Mouse (Mus musculus) heart, embryonic 15.5 days (tissue): Measurements from ENCODE around the gene Trem3. TPM values are rescaled to one million over a fixed set of nuclear protein-coding genes. Genes with fewer than 3 reads are reported as not detected.

Source experiments
- ATAC-seq: fragments of 200-750 bp; cut with Nextera tagmentation; replicated peaks from 2 replicates; pipeline ENCODE4 v1.8.0; 2017; ENCODE audit warnings: low read depth, moderate TSS enrichment; ENCODE audit not compliant: insufficient number of reproducible peaks, insufficient read depth, low FRiP score
- H3K27ac ChIP-seq: fragments of 300-500 bp; sonication (generic); 2 replicates; pipeline ENCODE4 v1.5.1; 2015; ENCODE audit warnings: mild to moderate bottlenecking, inconsistent platforms
- H3K27me3 ChIP-seq: fragments of 300-500 bp; sonication (generic); 2 replicates; pipeline ENCODE4 v1.6.1; 2015; ENCODE audit warnings: inconsistent platforms
- H3K36me3 ChIP-seq: fragments of 300-500 bp; sonication (generic); 2 replicates; pipeline ENCODE4 v1.6.1; 2015; ENCODE audit warnings: mild to moderate bottlenecking, inconsistent platforms
- H3K4me1 ChIP-seq: fragments of 300-500 bp; sonication (generic); replicated peaks from 2 replicates; pipeline ENCODE4 v1.6.1; 2015; ENCODE audit warnings: inconsistent platforms
- H3K4me2 ChIP-seq: fragments of 300-500 bp; sonication (generic); 2 replicates; pipeline ENCODE4 v1.6.1; 2015; ENCODE audit warnings: inconsistent platforms, mild to moderate bottlenecking, moderate library complexity
- H3K4me3 ChIP-seq: fragments of 300-500 bp; sonication (generic); 2 replicates; pipeline ENCODE4 v1.5.1; 2015; ENCODE audit warnings: mild to moderate bottlenecking, inconsistent platforms
- H3K9ac ChIP-seq: fragments of 300-500 bp; sonication (generic); 2 replicates; pipeline ENCODE4 v1.6.1; 2015; ENCODE audit warnings: mild to moderate bottlenecking, inconsistent platforms
- H3K9me3 ChIP-seq: fragments of 300-500 bp; sonication (generic); replicated peaks from 2 replicates; pipeline ENCODE4 v1.6.1; 2016; ENCODE audit warnings: inconsistent platforms
- WGBS: fragments of 180-500 bp; shearing (Covaris S2); methylation state at CpG from one replicate; pipeline ENCODE4 v1.1.7; 2015; ENCODE audit warnings: mixed read lengths; 5-methylcytosine and 5-hydroxymethylcytosine counted together
- polyA plus RNA-seq: library from polyadenylated mRNA; unstranded; fragments of >200 nt; fragmentation: Nextera tagmentation; extraction: Ambion mirVana; gene quantifications from 2 replicates; pipeline ENCODE4 v1.2.1, GENCODE M21; 2015

Gene Trem3
- 0.13 and 0.23 TPM in 2 replicates for polyA plus RNA-seq

GRCm38 (mm10) chr17:48247221-48247928, at the start of gene Trem3:
Gene Trem3 (plus strand): TSS chr17:48247777.
- WGBS, result 71% methylated on average over 11 of the region's 11 CpGs
- Histone ChIP-seq H3K4me3 (no peak within 1 kb of the TSS), H3K36me3 (no peaks in the 10 kb centered on the region), H3K27ac (no peak within 1 kb of the TSS), H3K4me2 (no peak within 1 kb of the TSS), H3K27me3 (no peaks in the 10 kb centered on the region), H3K9ac (no peak within 1 kb of the TSS), H3K9me3 (no peaks in the 10 kb centered on the region), H3K4me1 (no peaks in the 10 kb centered on the region)
- no peak for ATAC-seq

DNA sequence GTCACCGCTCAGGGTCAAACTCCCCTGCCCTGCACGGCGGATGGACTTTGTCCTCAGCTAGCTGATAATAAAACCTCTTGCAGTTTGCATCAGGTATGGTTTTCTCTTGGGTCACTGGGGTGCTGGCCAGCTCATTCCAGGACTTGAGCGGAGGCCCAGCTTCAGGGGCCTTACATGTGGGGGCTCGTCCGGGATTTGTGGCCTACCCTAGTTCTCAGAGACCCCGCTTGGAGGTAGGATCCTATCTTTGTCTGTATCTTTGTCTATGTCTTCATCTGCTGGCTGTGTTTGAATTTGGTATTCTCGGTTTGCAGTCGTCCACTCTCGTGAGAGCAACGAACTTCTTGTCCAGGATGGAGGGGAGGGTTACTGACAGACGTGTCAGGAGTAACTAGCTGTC, 44.5 kb upstream of the Trem3 start:
- Histone ChIP-seq H3K4me3 (no peak overlapping the region), H3K4me2 (no peak overlapping the region), H3K27me3 (no peaks in the 10 kb centered on the region), H3K9me3 (peaks cover 8% of the 10 kb centered on the region), H3K9ac (no peak overlapping the region), H3K27ac (no peak overlapping the region), H3K4me1 (no peaks in the 10 kb centered on the region), H3K36me3 (no peaks in the 10 kb centered on the region)
- no peak for ATAC-seq
- WGBS, result 90% methylated on average over 12 of the region's 12 CpGs

GRCm38 (mm10) chr17:48212596-48212995, 35.0 kb upstream of the Trem3 start:
- no peak overlapping the region for H3K27ac ChIP-seq
- no peak overlapping the region for H3K4me3 ChIP-seq
- H3K4me2 ChIP-seq, result no peak overlapping the region
- 93% methylated on average over 12 of the region's 12 CpGs for WGBS
- no peaks in the 10 kb centered on the region for H3K27me3 ChIP-seq
- no peak for ATAC-seq
- H3K9me3 ChIP-seq, result no peaks in the 10 kb centered on the region
- no peaks in the 10 kb centered on the region for H3K4me1 ChIP-seq
- no peaks in the 10 kb centered on the region for H3K36me3 ChIP-seq
- H3K9ac ChIP-seq, result no peak overlapping the region

DNA sequence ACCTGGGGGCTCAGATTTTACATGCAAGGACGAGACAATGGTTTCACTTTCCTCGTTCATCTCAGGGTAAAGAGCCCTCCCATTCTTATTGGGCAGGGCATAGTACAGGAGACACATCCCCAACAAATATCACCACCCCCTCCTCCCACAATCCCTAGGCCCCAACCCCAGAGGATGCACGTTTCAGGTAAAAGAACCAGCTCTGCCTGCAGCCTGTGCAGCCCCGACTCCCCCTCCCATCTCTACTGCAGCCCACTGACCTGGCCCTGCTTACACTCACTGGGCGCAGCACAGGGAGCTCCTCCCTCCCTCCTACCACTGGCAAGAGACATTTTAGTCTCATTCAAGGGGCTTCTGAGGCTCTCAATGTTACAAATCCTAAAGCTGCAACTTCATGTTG, 34.1 kb upstream of the Trem3 start:
- no peak overlapping the region for H3K4me2 ChIP-seq
- WGBS, result 64% methylated on average over 5 of the region's 5 CpGs
- H3K4me3 ChIP-seq, result no peak overlapping the region
- no peak for ATAC-seq
- no peak overlapping the region for H3K27ac ChIP-seq
- H3K27me3 ChIP-seq, result no peaks in the 10 kb centered on the region
- H3K36me3 ChIP-seq, result no peaks in the 10 kb centered on the region
- H3K4me1 ChIP-seq, result no peaks in the 10 kb centered on the region
- H3K9ac ChIP-seq, result no peak overlapping the region
- H3K9me3 ChIP-seq, result no peaks in the 10 kb centered on the region

GRCm38 (mm10) chr17:48215429-48215828, 32.1 kb upstream of the Trem3 start:
- Histone ChIP-seq H3K9me3 (no peaks in the 10 kb centered on the region), H3K27ac (no peak overlapping the region), H3K4me1 (no peaks in the 10 kb centered on the region), H3K4me2 (no peak overlapping the region), H3K4me3 (no peak overlapping the region), H3K27me3 (no peaks in the 10 kb centered on the region), H3K36me3 (no peaks in the 10 kb centered on the region), H3K9ac (no peak overlapping the region)
- 65% methylated on average over 1 of the region's 1 CpGs for WGBS
- no peak for ATAC-seq

GRCm38 (mm10) chr17:48230680-48231079, 16.9 kb upstream of the Trem3 start:
- no peak overlapping the region for H3K27ac ChIP-seq
- no peak for ATAC-seq
- no peak overlapping the region for H3K4me2 ChIP-seq
- H3K27me3 ChIP-seq, result no peaks in the 10 kb centered on the region
- no peak overlapping the region for H3K9ac ChIP-seq
- no peaks in the 10 kb centered on the region for H3K4me1 ChIP-seq
- WGBS, result 75% methylated on average over 7 of the region's 7 CpGs
- H3K36me3 ChIP-seq, result no peaks in the 10 kb centered on the region
- no peaks in the 10 kb centered on the region for H3K9me3 ChIP-seq
- no peak overlapping the region for H3K4me3 ChIP-seq

DNA sequence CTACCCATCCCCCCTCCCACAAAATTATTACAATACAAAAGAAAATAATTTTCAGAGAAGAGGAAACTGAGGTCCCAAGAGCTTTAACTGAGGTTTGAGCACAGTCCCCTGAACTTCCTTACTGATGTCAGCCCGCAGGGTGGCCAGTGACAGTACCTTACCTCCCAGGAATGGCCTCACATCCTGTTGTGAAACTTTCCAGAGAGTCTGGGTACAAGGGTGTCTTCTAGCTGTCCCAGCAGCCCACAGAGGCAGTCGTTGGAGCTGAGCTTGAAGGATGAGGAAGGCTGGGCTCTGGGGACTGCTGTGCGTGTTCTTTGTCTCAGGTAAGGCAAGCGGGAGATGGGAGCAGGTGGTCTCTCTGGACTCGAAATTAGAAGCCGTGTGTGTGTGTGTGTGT, 15.1 kb upstream of the Trem3 start, which contains the start of gene Trem1:
TSS of gene Trem1 (plus strand) at position 251 of the 400 bp plus-strand sequence.
- H3K36me3 ChIP-seq, result no peaks in the 10 kb centered on the region
- no peak within 1 kb of the TSS for H3K4me3 ChIP-seq
- H3K9ac ChIP-seq, result no peak within 1 kb of the TSS
- H3K9me3 ChIP-seq, result no peaks in the 10 kb centered on the region
- no peak for ATAC-seq
- no peak within 1 kb of the TSS for H3K4me2 ChIP-seq
- H3K27me3 ChIP-seq, result no peaks in the 10 kb centered on the region
- H3K4me1 ChIP-seq, result no peaks in the 10 kb centered on the region
- no peak within 1 kb of the TSS for H3K27ac ChIP-seq
- 67% methylated on average over 6 of the region's 6 CpGs for WGBS

DNA sequence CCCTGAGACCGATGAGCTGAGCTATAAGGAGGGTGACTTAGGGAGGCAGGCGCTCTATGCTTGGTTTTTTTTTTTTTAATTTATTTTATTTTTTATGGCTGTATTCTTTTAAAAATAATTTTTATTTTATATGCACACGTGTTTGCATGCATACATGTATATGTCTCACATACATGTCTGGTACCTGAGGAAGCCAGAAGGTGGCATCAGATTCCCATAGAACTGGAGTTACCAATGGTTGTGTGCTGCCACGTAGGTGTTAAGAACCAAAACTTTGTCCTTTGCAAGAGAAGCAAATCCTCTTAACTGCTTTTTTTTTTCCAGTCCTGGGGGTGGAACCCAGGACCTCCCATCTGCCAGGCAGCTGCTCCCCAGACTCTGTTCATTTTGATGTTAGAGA, 13.8 kb upstream of the Trem3 start:
- 86% methylated on average over 4 of the region's 4 CpGs for WGBS
- Histone ChIP-seq H3K27ac (no peak overlapping the region), H3K36me3 (no peaks in the 10 kb centered on the region), H3K9ac (no peak overlapping the region), H3K27me3 (no peaks in the 10 kb centered on the region), H3K9me3 (no peaks in the 10 kb centered on the region), H3K4me1 (no peaks in the 10 kb centered on the region), H3K4me3 (no peak overlapping the region), H3K4me2 (no peak overlapping the region)
- no peak for ATAC-seq

DNA sequence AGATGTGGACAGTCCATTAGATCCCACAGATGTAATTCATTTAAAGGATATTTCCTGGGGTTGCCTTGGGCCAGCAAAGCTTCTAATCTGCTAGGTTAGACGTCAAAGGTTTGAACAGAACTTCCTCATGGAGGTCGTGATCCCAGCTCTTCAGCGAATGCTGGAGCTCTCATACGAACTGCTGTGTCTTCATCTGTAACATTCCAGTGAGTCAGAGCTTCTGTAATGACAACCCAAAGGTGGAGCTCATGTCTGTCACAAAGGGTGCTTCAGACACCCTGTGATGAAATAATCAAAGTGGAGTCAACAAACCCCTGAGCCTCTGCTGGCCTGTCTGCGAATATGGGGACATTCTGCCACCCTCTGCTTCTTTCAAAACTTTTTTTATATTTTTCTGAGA, 13.0 kb upstream of the Trem3 start:
- no peaks in the 10 kb centered on the region for H3K4me1 ChIP-seq
- H3K9ac ChIP-seq, result no peak overlapping the region
- no peak overlapping the region for H3K4me3 ChIP-seq
- H3K27ac ChIP-seq, result no peak overlapping the region
- H3K9me3 ChIP-seq, result no peaks in the 10 kb centered on the region
- WGBS, result 65% methylated on average over 5 of the region's 5 CpGs
- no peak overlapping the region for H3K4me2 ChIP-seq
- no peaks in the 10 kb centered on the region for H3K36me3 ChIP-seq
- no peaks in the 10 kb centered on the region for H3K27me3 ChIP-seq
- ATAC-seq, result no peak

DNA sequence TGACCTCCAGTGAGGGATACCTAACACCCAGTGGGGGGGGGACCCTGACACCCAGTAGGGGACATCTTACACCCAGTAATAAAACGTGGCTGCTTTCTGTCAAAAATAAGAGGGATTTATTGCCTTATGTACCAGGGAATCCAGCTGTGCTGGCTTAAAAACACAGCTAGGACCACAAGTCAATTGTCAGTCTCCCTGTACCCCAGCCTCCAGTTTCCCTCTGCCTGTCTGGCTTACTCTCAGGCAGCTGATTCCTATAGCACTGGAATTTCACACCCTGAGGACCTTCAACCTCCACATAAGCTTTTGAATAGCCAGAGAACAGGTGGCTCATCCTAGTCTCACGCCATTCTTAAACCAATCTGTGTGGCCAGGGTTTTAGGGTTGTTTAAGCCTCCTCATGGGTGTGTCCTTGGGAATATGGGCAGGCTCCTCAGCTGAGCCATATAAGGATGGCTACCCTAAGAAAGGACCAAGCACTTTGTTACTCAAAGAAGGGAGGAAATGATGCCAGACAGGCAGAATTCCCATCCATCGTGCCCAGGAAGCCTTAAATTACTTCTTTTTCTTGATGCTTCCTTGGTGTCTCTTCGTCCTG, 11.7 kb upstream of the Trem3 start:
- 42% methylated on average over 4 of the region's 4 CpGs for WGBS
- no peaks in the 10 kb centered on the region for H3K27me3 ChIP-seq
- no peaks in the 10 kb centered on the region for H3K4me1 ChIP-seq
- H3K36me3 ChIP-seq, result no peaks in the 10 kb centered on the region
- no peaks in the 10 kb centered on the region for H3K9me3 ChIP-seq
- H3K4me2 ChIP-seq, result no peak overlapping the region
- no peak overlapping the region for H3K4me3 ChIP-seq
- H3K27ac ChIP-seq, result no peak overlapping the region
- no peak overlapping the region for H3K9ac ChIP-seq
- no peak for ATAC-seq

DNA sequence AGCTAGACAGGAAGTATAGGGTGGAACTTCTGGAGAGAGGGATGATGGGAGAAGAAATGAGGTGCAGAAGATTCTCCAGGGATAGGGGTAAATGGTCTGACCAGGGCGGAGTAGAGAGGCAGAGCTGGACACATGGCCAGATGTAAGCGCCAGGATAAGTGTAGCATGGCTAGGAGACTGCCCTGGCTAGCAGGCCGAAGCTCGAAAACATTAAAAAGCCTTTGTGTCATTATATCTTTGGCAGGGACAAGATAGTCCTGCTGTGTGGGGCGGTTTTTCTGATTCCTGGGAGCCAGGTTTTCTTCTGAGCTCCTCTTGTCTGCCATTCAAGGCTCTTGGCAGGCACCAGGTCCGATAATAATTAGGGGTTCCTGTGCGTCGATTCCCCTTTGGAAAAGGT, 10.0 kb upstream of the Trem3 start:
- Histone ChIP-seq H3K27me3 (no peaks in the 10 kb centered on the region), H3K4me1 (no peaks in the 10 kb centered on the region), H3K9me3 (no peaks in the 10 kb centered on the region), H3K4me3 (no peak overlapping the region), H3K27ac (no peak overlapping the region), H3K9ac (no peak overlapping the region), H3K4me2 (no peak overlapping the region), H3K36me3 (no peaks in the 10 kb centered on the region)
- 85% methylated on average over 8 of the region's 8 CpGs for WGBS
- no peak for ATAC-seq

DNA sequence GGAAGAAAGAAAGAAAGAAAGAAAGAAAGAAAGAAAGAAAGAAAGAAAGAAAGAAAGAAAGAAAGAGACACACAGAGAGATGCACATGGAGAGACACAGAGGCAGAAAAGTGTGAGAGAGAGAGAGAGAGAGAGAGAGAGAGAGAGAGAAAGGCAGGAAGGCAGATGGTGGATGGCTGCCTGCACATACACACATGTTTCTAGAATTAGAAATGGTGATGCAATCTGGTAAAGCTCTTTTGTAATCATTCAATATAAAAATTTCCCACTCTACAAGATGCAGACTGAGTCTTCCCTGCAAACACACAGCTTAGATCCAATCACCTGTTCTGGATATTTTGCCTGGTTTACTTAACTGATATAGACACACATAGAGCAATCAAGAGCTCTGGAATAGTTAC, 1.5 kb downstream of the Trem3 start:
- H3K36me3 ChIP-seq, result no peaks in the 10 kb centered on the region
- no peak overlapping the region for H3K27ac ChIP-seq
- H3K4me2 ChIP-seq, result no peak overlapping the region
- no peak overlapping the region for H3K9ac ChIP-seq
- no peak overlapping the region for H3K4me3 ChIP-seq
- no peaks in the 10 kb centered on the region for H3K4me1 ChIP-seq
- H3K9me3 ChIP-seq, result no peaks in the 10 kb centered on the region
- no peak for ATAC-seq
- no peaks in the 10 kb centered on the region for H3K27me3 ChIP-seq
